Mouse (Mus musculus) CH12.LX (cell line): ENCODE results near the gene Kif18b.

ENCODE experiments used
- BHLHE40 ChIP-seq: IDR thresholded peaks from 2 replicates; pipeline ENCODE4 v1.6.1; 2011; ENCODE audit warnings: mild to moderate bottlenecking, low read depth, low read length, improper control_type of control experiment
- CTCF ChIP-seq, 2 experiments: IDR thresholded peaks in 1 of 2; conservative IDR thresholded peaks in 1 of 2; 2 replicates each; pipeline ENCODE4 v1.5.1; 2011 to 2012; ENCODE audit warnings: low read depth in 2 of 2, low read length in 2 of 2, improper control_type of control experiment in 1 of 2, inconsistent platforms in 1 of 2, mild to moderate bottlenecking in 1 of 2, moderate library complexity in 1 of 2
- HCFC1 ChIP-seq: IDR thresholded peaks from 2 replicates; pipeline ENCODE4 v1.6.1; 2012; ENCODE audit warnings: low read depth, mild to moderate bottlenecking, inconsistent platforms, low read length, improper control_type of control experiment
- KAT2A ChIP-seq: IDR thresholded peaks from 2 replicates; pipeline ENCODE4 v1.6.1; 2012; ENCODE audit warnings: low read length, improper control_type of control experiment, inconsistent platforms; ENCODE audit not compliant: insufficient replicate concordance
- MYC ChIP-seq: IDR thresholded peaks from 2 replicates; pipeline ENCODE4 v1.6.1; 2011; ENCODE audit warnings: low read depth, mild to moderate bottlenecking, improper control_type of control experiment, low read length

DNA sequence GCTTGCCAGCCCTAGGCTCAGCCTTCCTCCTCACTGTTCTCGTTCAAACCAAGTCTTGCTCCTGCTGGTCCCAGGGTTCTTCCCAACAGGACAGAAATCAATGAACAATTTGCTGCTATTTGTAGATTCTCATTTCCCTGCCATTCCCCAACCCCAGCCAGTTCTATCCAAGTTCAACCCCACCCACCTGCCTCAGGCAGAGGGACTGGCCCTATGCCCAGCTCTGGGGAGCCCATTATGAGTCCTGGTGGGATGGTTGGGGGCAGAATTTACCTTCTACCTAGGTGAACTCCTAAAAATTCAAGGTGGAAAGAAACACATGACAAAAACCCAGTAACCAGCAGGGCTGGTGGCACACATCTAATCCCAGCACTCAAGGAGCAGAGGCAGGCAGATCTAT is 47.4 kb upstream of the Kif18b start:
- TF ChIP-seq BHLHE40 (no peak), HCFC1 (no peak), CTCF (conservative IDR thresholded peaks at IDR 0.05 in 1 of 2, IDR thresholded peaks at IDR 0.05 in 1 of 2; ENCODE audit: low read depth in 2 of 2, low read length in 2 of 2) (no peak), KAT2A (no peak), MYC (no peak)
